Mouse (Mus musculus) ES-E14 (cell line): Measurements from ENCODE around the gene Rnf43. TPM values are rescaled to one million over a fixed set of nuclear protein-coding genes. Genes with fewer than 3 reads are reported as not detected.

ENCODE experiments used
- DNase-seq: peaks from one replicate; pipeline ENCODE4 v3.0.0-alpha.2; 2013; ENCODE audit warnings: low read depth, low spot score
- H3K27ac ChIP-seq: 2 replicates; pipeline ENCODE4 v1.5.1; 2012; ENCODE audit warnings: low read depth, mild to moderate bottlenecking, low read length, moderate library complexity, mixed read lengths; ENCODE audit not compliant: poor library complexity, insufficient read depth, severe bottlenecking
- H3K36me3 ChIP-seq: 2 replicates; pipeline ENCODE4 v1.6.1; 2012; ENCODE audit warnings: mild to moderate bottlenecking, low read length, moderate library complexity, mixed read lengths; ENCODE audit not compliant: control insufficient read depth, poor library complexity, insufficient read depth, severe bottlenecking
- H3K4me1 ChIP-seq, 2 experiments: fragments of 150-350 bp in 1 of 2; sonication (generic) in 1 of 2; 2 replicates each; pipeline ENCODE4 v1.6.1; 2012; ENCODE audit warnings: low read length in 2 of 2, mild to moderate bottlenecking in 1 of 2, mixed read lengths in 1 of 2; ENCODE audit not compliant: control insufficient read depth in 2 of 2, insufficient read depth in 2 of 2, poor library complexity in 1 of 2
- H3K4me3 ChIP-seq, 2 experiments: fragments of 150-350 bp in 1 of 2; sonication (generic) in 1 of 2; 2 replicates each; pipeline ENCODE4 v1.5.1; 2012; ENCODE audit warnings: low read length in 2 of 2, low read depth in 1 of 2, mild to moderate bottlenecking in 1 of 2, mixed read lengths in 1 of 2; ENCODE audit not compliant: insufficient read depth in 1 of 2, poor library complexity in 1 of 2, severe bottlenecking in 1 of 2
- H3K9ac ChIP-seq: 2 replicates; pipeline ENCODE4 v1.6.1; 2012; ENCODE audit warnings: low read depth, mild to moderate bottlenecking, low read length, mixed read lengths; ENCODE audit not compliant: poor library complexity, insufficient read depth, severe bottlenecking
- H3K9me3 ChIP-seq: fragments of 150-350 bp; sonication (generic); 2 replicates; pipeline ENCODE4 v1.6.1; 2012; ENCODE audit warnings: low read depth, mild to moderate bottlenecking, low read length; ENCODE audit not compliant: control insufficient read depth, insufficient read depth
- CHD2 ChIP-seq: IDR thresholded peaks from 2 replicates; pipeline ENCODE4 v1.6.1; 2014; ENCODE audit warnings: mild to moderate bottlenecking, low read depth, low read length, inconsistent platforms
- HCFC1 ChIP-seq: IDR thresholded peaks from 2 replicates; pipeline ENCODE4 v1.6.1; 2012; ENCODE audit warnings: low read length, inconsistent platforms, borderline replicate concordance; ENCODE audit not compliant: insufficient read depth
- MAFK ChIP-seq: IDR thresholded peaks from 2 replicates; pipeline ENCODE4 v1.6.1; 2014; ENCODE audit warnings: mild to moderate bottlenecking, low read depth, low read length, inconsistent platforms; ENCODE audit not compliant: insufficient read depth
- ZC3H11A ChIP-seq: IDR thresholded peaks from 2 replicates; pipeline ENCODE4 v1.6.1; 2012; ENCODE audit warnings: low read depth, mild to moderate bottlenecking, inconsistent platforms, low read length, borderline replicate concordance
- ZNF384 ChIP-seq: IDR thresholded peaks from 2 replicates; pipeline ENCODE4 v1.6.1; 2012; ENCODE audit warnings: low read depth, low read length, inconsistent platforms
- in situ Hi-C, 2 experiments: fragments of 600-800 bp; cut with MboI; formaldehyde crosslinking; loops; one replicate each; pipeline ENCODE4 v1.15.1; 2025; ENCODE audit warnings: low sequenced_read_pairs in 2 of 2, inconsistent platforms in 1 of 2; ENCODE audit not compliant: unreplicated experiment in 2 of 2
- total RNA-seq: library from RNA; depleted of rRNA; stranded (reverse); fragments of 300-350 nt; gene quantifications from 2 replicates; pipeline ENCODE4 v1.2.3, GENCODE M21; 2012

Gene Rnf43
- total RNA-seq, 1 experiment: 1.2 TPM

DNA sequence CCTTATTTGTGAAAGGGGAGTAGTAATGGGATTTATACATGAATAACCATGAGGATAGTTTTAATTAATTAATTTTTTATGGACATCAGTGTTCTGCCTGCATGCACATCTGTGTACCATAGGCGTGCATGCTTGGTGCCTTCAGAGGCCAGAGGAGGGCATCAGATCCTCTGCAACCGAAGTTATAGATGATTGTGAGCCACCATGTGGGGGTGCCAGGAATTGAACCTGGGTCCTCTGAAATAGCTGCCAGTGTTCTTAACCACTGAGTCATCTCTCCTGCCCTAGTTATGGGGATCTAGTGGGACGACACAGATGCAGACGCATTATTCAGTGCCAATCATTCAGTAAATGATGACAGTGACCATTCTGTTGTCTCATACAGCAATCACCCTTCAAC lies 60.4 kb downstream of the Rnf43 start:
- H3K9me3 ChIP-seq: no peaks in the 10 kb centered on the region
- no peak overlapping the region for H3K4me3 ChIP-seq
- no peaks in the 10 kb centered on the region for H3K36me3 ChIP-seq
- DNase-seq: no peak
- in situ Hi-C loops: no loop called here
- no peak for TF ChIP-seq ZNF384
- TF ChIP-seq MAFK: no peak
- TF ChIP-seq HCFC1: no peak
- no peak for TF ChIP-seq ZC3H11A
- H3K9ac ChIP-seq: no peak overlapping the region
- peaks cover 0 to 3% of the 10 kb centered on the region in 2 experiments; a peak in 1 of 4 replicates for H3K4me1 ChIP-seq
- no peak overlapping the region for H3K27ac ChIP-seq

DNA sequence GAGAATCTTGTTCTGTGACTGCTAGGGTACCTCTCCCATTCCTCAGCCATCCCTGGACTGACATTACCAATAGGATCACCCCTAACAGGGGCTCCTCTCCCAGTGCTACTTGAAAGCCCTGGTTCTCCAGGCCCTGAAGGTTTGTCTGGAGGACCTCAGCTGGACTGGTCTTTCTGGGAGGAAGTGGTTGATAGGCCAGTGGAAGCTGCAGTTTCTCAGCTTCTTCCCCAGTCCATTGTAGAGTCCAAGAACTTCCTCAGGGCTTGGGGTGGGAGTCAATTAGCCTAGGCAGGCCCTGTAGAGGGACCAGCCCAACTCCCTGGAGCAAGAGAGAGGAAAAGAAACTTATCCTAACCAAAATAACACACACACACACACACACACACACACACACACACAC lies 63.0 kb downstream of the Rnf43 start:
- no peak overlapping the region for H3K9ac ChIP-seq

DNA sequence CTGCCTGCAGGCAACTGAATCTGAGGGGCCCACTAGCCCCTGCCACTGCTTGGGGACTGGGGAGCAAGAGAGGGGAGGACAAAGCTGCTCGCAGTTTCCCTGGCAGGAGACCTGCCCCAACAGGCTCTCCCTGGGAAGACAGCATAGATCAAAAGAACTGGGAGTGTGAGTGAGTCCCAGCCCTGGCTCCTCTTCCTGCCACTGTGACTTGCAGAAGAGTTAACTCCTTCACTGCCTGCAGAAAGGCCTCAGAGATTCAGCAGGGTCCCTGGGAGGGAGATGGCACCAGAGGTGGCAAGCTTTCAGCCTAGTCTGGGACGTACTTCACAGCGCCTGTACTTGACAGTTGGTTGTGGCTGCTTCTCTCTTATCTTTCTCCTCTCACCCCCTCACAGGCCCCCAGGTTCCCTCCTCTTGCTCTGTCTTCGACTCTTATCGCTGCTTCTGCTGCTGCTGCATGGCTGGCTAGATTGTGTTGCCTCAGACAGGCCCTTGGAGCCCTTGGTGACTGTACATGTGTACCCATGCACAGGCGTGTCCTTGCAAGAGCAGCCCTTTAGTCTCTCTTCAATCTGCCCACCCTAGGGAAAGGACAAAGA lies 63.5 kb downstream of the Rnf43 start:
- in situ Hi-C loops: no loop called here
- H3K9me3 ChIP-seq: no peaks in the 10 kb centered on the region
- H3K9ac ChIP-seq: no peak overlapping the region
- no peak overlapping the region for H3K27ac ChIP-seq
- TF ChIP-seq ZC3H11A: no peak
- no peak for TF ChIP-seq HCFC1
- TF ChIP-seq ZNF384: no peak
- no peak for TF ChIP-seq CHD2
- TF ChIP-seq MAFK: no peak
- H3K36me3 ChIP-seq: no peaks in the 10 kb centered on the region
- no peak for DNase-seq
- H3K4me1 ChIP-seq: peaks cover 0 to 5% of the 10 kb centered on the region in 2 experiments; a peak in 1 of 4 replicates
- H3K4me3 ChIP-seq: no peak overlapping the region

More for the DNA sequence above, 63.0 kb downstream of the Rnf43 start:
- Histone ChIP-seq H3K4me1 (peaks cover 0 to 3% of the 10 kb centered on the region in 2 experiments; a peak in 1 of 4 replicates), H3K4me3 (no peak overlapping the region), H3K36me3 (no peaks in the 10 kb centered on the region), H3K9me3 (no peaks in the 10 kb centered on the region), H3K27ac (no peak overlapping the region)
- no peak for DNase-seq
- TF ChIP-seq ZNF384 (no peak), HCFC1 (no peak), MAFK (no peak), ZC3H11A (no peak), CHD2 (no peak)
- in situ Hi-C loops: no loop called here

DNA sequence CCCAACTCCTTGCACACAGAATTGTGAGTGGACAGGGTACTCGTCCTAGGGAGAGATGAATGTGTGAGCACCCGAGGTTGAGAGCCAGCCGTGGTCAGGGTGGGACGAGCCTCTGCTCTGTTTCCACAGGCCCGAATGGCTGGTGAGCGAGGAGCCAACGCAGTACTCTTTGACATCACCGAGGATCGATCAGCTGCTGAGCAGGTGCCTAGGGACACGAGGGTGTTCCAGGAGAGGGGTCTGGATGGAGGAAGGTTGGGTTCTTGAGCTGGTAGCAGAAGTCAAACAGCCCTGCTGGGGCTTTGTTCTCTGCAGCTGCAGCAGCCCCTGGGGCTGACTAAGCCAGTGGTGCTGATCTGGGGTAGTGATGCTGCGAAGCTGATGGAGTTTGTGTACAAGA lies 64.5 kb downstream of the Rnf43 start:
- H3K36me3 ChIP-seq: no peaks in the 10 kb centered on the region
- TF ChIP-seq CHD2 (no peak), ZNF384 (no peak), HCFC1 (no peak), ZC3H11A (no peak), MAFK (no peak)
- H3K9me3 ChIP-seq: no peaks in the 10 kb centered on the region
- DNase-seq: no peak
- H3K4me3 ChIP-seq: no peak overlapping the region
- no peak overlapping the region for H3K27ac ChIP-seq
- in situ Hi-C loops: no loop called here
- H3K9ac ChIP-seq: no peak overlapping the region
- H3K4me1 ChIP-seq: peaks cover 0 to 8% of the 10 kb centered on the region in 2 experiments; a peak in 1 of 4 replicates

DNA sequence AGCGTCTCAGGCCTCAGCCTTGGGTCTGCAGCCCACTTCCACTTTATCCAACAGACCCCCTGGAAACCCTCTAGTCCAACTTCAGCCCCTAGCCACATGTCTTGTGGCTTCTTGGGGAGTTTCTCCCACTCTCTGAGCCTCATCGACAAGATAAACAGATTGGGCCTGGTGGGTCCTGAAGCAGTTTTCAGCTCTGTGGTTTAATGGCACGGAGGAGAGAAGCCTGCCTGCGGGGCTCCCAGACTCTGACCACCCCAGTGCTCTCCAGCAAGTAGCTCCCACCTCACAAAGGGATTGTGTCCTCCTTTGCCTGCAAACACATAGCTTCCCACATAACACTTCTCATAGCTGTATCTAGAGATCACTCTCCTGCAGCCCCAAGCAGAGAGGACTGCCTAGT lies 64.9 kb downstream of the Rnf43 start:
- Histone ChIP-seq H3K27ac (no peak overlapping the region), H3K9ac (no peak overlapping the region), H3K4me3 (no peak overlapping the region), H3K36me3 (no peaks in the 10 kb centered on the region), H3K9me3 (no peaks in the 10 kb centered on the region), H3K4me1 (peaks cover 0 to 8% of the 10 kb centered on the region in 2 experiments; a peak in 1 of 4 replicates)
- no peak for DNase-seq
- no peak for TF ChIP-seq MAFK
- TF ChIP-seq ZNF384: no peak
- TF ChIP-seq ZC3H11A: no peak
- TF ChIP-seq CHD2: no peak
- in situ Hi-C loops: no loop called here
